Mouse (Mus musculus) thymus, postnatal 25 days (tissue): ENCODE measurements at regions not wholly inside any gene's neighbourhood (a gene's known extent, or its start where the extent isn't known, plus 50 kb on each side); places are given as distances from the start of the nearest gene placed in this dataset.

Source experiments
- DNase-seq: peaks from one replicate; pipeline ENCODE4 v3.0.0; 2022

GRCm38 (mm10) chr7:82921722-82922121, 54.6 kb downstream of the Mex3b start:
- DNase-seq: no peak

GRCm38 (mm10) chr7:82923220-82924071, 56.3 kb downstream of the Mex3b start:
- no peak for DNase-seq

GRCm38 (mm10) chr7:82924092-82924491, 57.0 kb downstream of the Mex3b start:
- no peak for DNase-seq

GRCm38 (mm10) chr7:82938311-82938710, 71.2 kb downstream of the Mex3b start:
- DNase-seq: no peak

GRCm38 (mm10) chr7:82939536-82939935, 72.4 kb downstream of the Mex3b start:
- DNase-seq: no peak

- no peak for DNase-seq
Measured at GRCm38 (mm10) chr7:82943376-82943775, 76.2 kb downstream of the Mex3b start.

GRCm38 (mm10) chr7:82943797-82944196, 76.7 kb downstream of the Mex3b start:
- DNase-seq: no peak

GRCm38 (mm10) chr7:82949372-82949771, 82.2 kb downstream of the Mex3b start:
- no peak for DNase-seq

- peak; percentile 58 for DNase-seq
Measured at GRCm38 (mm10) chr7:82957208-82957977, 90.3 kb downstream of the Mex3b start.

- DNase-seq: no peak
Measured at GRCm38 (mm10) chr7:82970599-82970998, 103.5 kb downstream of the Mex3b start.

- DNase-seq: peak; percentile 21
Measured at GRCm38 (mm10) chr7:82971244-82971643, 104.1 kb downstream of the Mex3b start.

- no peak for DNase-seq
Measured at GRCm38 (mm10) chr7:82972214-82973006, 105.3 kb downstream of the Mex3b start.

- no peak for DNase-seq
Measured at GRCm38 (mm10) chr7:82990708-82991107, 123.6 kb downstream of the Mex3b start.

GRCm38 (mm10) chr7:82993136-82993535, 126.0 kb downstream of the Mex3b start:
- DNase-seq: no peak

- DNase-seq: no peak
Measured at GRCm38 (mm10) chr7:82998848-82999247, 131.7 kb downstream of the Mex3b start.

- DNase-seq: no peak
Measured at GRCm38 (mm10) chr7:83007540-83007939, 140.4 kb downstream of the Mex3b start.

- no peak for DNase-seq
Measured at GRCm38 (mm10) chr7:83012145-83012544, 145.0 kb downstream of the Mex3b start.

GRCm38 (mm10) chr7:83014725-83015690, 147.9 kb downstream of the Mex3b start:
- no peak for DNase-seq

GRCm38 (mm10) chr7:83015756-83016155, 148.6 kb downstream of the Mex3b start:
- DNase-seq: no peak

GRCm38 (mm10) chr7:83016566-83016965, 149.4 kb downstream of the Mex3b start:
- no peak for DNase-seq

GRCm38 (mm10) chr7:83020584-83020983, 153.5 kb downstream of the Mex3b start:
- DNase-seq: no peak

- no peak for DNase-seq
Measured at GRCm38 (mm10) chr7:83023990-83024389, 156.9 kb downstream of the Mex3b start.
